ENCODE assay signal across 8 mouse cellular contexts in genomic region chr12:100578291-100578690, GRCm38 (mm10). TPM values are rescaled to one million over a fixed set of nuclear protein-coding genes. Genes with fewer than 3 reads are reported as not detected.
DNase-seq lines count a peak whose midpoint lies in the region; ATAC-seq and TF ChIP-seq lines count a peak whose summit lies in the region.

No protein-coding gene starts in this region.

- no peak for ATAC-seq in embryonic facial prominence, embryonic 11.5 days (replicated peaks; ENCODE audit: insufficient number of reproducible peaks, low FRiP score, low TSS enrichment, low read depth)
- 0 out of 2 replicates have a peak, but pooled peaks have one; percentile 38 for ATAC-seq in midbrain, embryonic 11.5 days (ENCODE audit: low FRiP score)
- ATAC-seq in forebrain, postnatal 0 days: peak; percentile 67; the same call in 1 of the 2 replicates

- peak; percentile 69 for DNase-seq in embryonic facial prominence, embryonic 11.5 days (ENCODE audit: low spot score)
- DNase-seq in embryonic facial prominence, embryonic 10.5 days (ENCODE audit: low spot score): no peak
- DNase-seq in midbrain, embryonic 11.5 days (ENCODE audit: low spot score, missing footprints): peak; percentile 91
- DNase-seq in midbrain, embryonic 10.5 days (ENCODE audit: low spot score): no peak
- DNase-seq in brain, embryonic 14.5 days (ENCODE audit: low read depth): peak; percentile 78
- DNase-seq in forebrain, postnatal 0 days: peak; percentile 83
- DNase-seq in lung, postnatal 14 days: peak; percentile 48
- DNase-seq in thymus, postnatal 4 days: peak; percentile 22

- H3K4me2 ChIP-seq in embryonic facial prominence, embryonic 11.5 days (ENCODE audit: low read depth, low read length): no peak overlapping the region
- H3K4me2 ChIP-seq in midbrain, embryonic 11.5 days: no peak overlapping the region
- no peak overlapping the region for H3K4me2 ChIP-seq in forebrain, postnatal 0 days (ENCODE audit: low read depth)

- no peaks in the 10 kb centered on the region for H3K4me1 ChIP-seq in embryonic facial prominence, embryonic 11.5 days (ENCODE audit: control insufficient read depth, insufficient read depth, low read length)
- H3K4me1 ChIP-seq in embryonic facial prominence, embryonic 10.5 days: no peaks in the 10 kb centered on the region
- H3K4me1 ChIP-seq in midbrain, embryonic 11.5 days (ENCODE audit: control insufficient read depth, insufficient read depth, low read length): no peaks in the 10 kb centered on the region
- no peaks in the 10 kb centered on the region for H3K4me1 ChIP-seq in midbrain, embryonic 10.5 days
- no peaks in the 10 kb centered on the region for H3K4me1 ChIP-seq in forebrain, postnatal 0 days (ENCODE audit: insufficient read depth)

- H3K9me3 ChIP-seq in embryonic facial prominence, embryonic 11.5 days (replicated peaks; ENCODE audit: control insufficient read depth, low read length): no peaks in the 10 kb centered on the region
- H3K9me3 ChIP-seq in embryonic facial prominence, embryonic 10.5 days: no peaks in the 10 kb centered on the region
- no peaks in the 10 kb centered on the region for H3K9me3 ChIP-seq in midbrain, embryonic 11.5 days (ENCODE audit: control insufficient read depth, low read length)
- no peaks in the 10 kb centered on the region for H3K9me3 ChIP-seq in midbrain, embryonic 10.5 days (replicated peaks)
- no peaks in the 10 kb centered on the region for H3K9me3 ChIP-seq in forebrain, postnatal 0 days (ENCODE audit: low read length)

- 48% methylated on average over 2 of the region's 2 CpGs for WGBS in embryonic facial prominence, embryonic 11.5 days
- 58% methylated on average over 2 of the region's 2 CpGs for WGBS in embryonic facial prominence, embryonic 10.5 days
- 57% methylated on average over 2 of the region's 2 CpGs for WGBS in midbrain, embryonic 11.5 days
- WGBS in midbrain, embryonic 10.5 days: 54% methylated on average over 2 of the region's 2 CpGs
- 46% methylated on average over 2 of the region's 2 CpGs for WGBS in forebrain, postnatal 0 days

- no peak overlapping the region for H3K9ac ChIP-seq in embryonic facial prominence, embryonic 11.5 days (replicated peaks; ENCODE audit: low read length)
- H3K9ac ChIP-seq in midbrain, embryonic 11.5 days (ENCODE audit: low read length): no peak overlapping the region
- no peak overlapping the region for H3K9ac ChIP-seq in forebrain, postnatal 0 days

- TF ChIP-seq POLR2A in brain, embryonic 14.5 days (IDR thresholded peaks at IDR 0.05; ENCODE audit: borderline replicate concordance, extremely low read depth, insufficient read depth, insufficient read length, poor library complexity, severe bottlenecking): no peak

- peak; percentile 40 for TF ChIP-seq CTCF in brain, embryonic 14.5 days (IDR thresholded peaks at IDR 0.05; ENCODE audit: borderline replicate concordance, extremely low read depth, insufficient read depth, insufficient read length)
- peak; percentile 79 for TF ChIP-seq CTCF in forebrain, postnatal 0 days (IDR thresholded peaks at IDR 0.05; ENCODE audit: low read depth)

- H3K4me3 ChIP-seq in embryonic facial prominence, embryonic 11.5 days (ENCODE audit: low read depth, low read length): no peak overlapping the region
- H3K4me3 ChIP-seq in embryonic facial prominence, embryonic 10.5 days: no peak overlapping the region
- H3K4me3 ChIP-seq in midbrain, embryonic 11.5 days (ENCODE audit: low read depth, low read length): no peak overlapping the region
- H3K4me3 ChIP-seq in midbrain, embryonic 10.5 days: no peak overlapping the region
- H3K4me3 ChIP-seq in forebrain, postnatal 0 days (ENCODE audit: low read depth, low read length): no peak overlapping the region

- H3K36me3 ChIP-seq in embryonic facial prominence, embryonic 11.5 days (replicated peaks; ENCODE audit: control insufficient read depth, insufficient read depth, low read depth, low read length): no peaks in the 10 kb centered on the region
- H3K36me3 ChIP-seq in embryonic facial prominence, embryonic 10.5 days (replicated peaks): peaks cover 2% of the 10 kb centered on the region; the same call in 1 of the 2 replicates
- no peaks in the 10 kb centered on the region for H3K36me3 ChIP-seq in midbrain, embryonic 11.5 days (ENCODE audit: control insufficient read depth, insufficient read depth, low read length)
- H3K36me3 ChIP-seq in midbrain, embryonic 10.5 days: no peaks in the 10 kb centered on the region
- peaks cover 5% of the 10 kb centered on the region for H3K36me3 ChIP-seq in forebrain, postnatal 0 days (ENCODE audit: insufficient read depth)

- H3K27me3 ChIP-seq in embryonic facial prominence, embryonic 11.5 days (ENCODE audit: control insufficient read depth, insufficient read depth, low read length): no peaks in the 10 kb centered on the region
- no peaks in the 10 kb centered on the region for H3K27me3 ChIP-seq in embryonic facial prominence, embryonic 10.5 days (replicated peaks; ENCODE audit: low read depth, poor library complexity, severe bottlenecking)
- no peaks in the 10 kb centered on the region for H3K27me3 ChIP-seq in midbrain, embryonic 11.5 days (ENCODE audit: control insufficient read depth, insufficient read depth, low read length)
- no peaks in the 10 kb centered on the region for H3K27me3 ChIP-seq in midbrain, embryonic 10.5 days (ENCODE audit: low read depth, poor library complexity, severe bottlenecking)
- H3K27me3 ChIP-seq in forebrain, postnatal 0 days (ENCODE audit: insufficient read depth, low read length): no peaks in the 10 kb centered on the region

- H3K27ac ChIP-seq in embryonic facial prominence, embryonic 11.5 days (replicated peaks; ENCODE audit: low read depth, low read length): no peak overlapping the region
- no peak overlapping the region for H3K27ac ChIP-seq in embryonic facial prominence, embryonic 10.5 days (replicated peaks)
- no peak overlapping the region for H3K27ac ChIP-seq in midbrain, embryonic 11.5 days (ENCODE audit: low read depth, low read length)
- no peak overlapping the region for H3K27ac ChIP-seq in midbrain, embryonic 10.5 days (replicated peaks)
- H3K27ac ChIP-seq in forebrain, postnatal 0 days (ENCODE audit: low read depth, low read length): no peak overlapping the region

RNA-seq across cellular contexts. Expression of gene Ttc7b, which starts 57.7 kb away (rescaled TPM):
- 6.5 and 10.0 TPM in 2 replicates for polyA plus RNA-seq in embryonic facial prominence, embryonic 11.5 days (2014; fragmentation: Nextera tagmentation; extraction: Ambion mirVana)
- polyA plus RNA-seq in embryonic facial prominence, embryonic 10.5 days (2016; fragmentation: Nextera tagmentation; extraction: Ambion mirVana): 4.2 and 4.6 TPM in 2 replicates
- polyA plus RNA-seq in midbrain, embryonic 11.5 days (2014; fragmentation: Nextera tagmentation; extraction: Ambion mirVana): 7.3 and 9.2 TPM in 2 replicates
- polyA plus RNA-seq in midbrain, embryonic 10.5 days (2016; fragmentation: Nextera tagmentation; extraction: Ambion mirVana): 5.1 and 5.2 TPM in 2 replicates
- 41.6 and 44.5 TPM in 2 replicates for polyA plus RNA-seq in brain, embryonic 14.5 days (2012; rRNA removed)
- total RNA-seq in forebrain, postnatal 0 days (2014; rRNA removed): 39.6 and 42.2 TPM in 2 replicates
- polyA plus RNA-seq in forebrain, postnatal 0 days (2015; fragmentation: Nextera tagmentation; extraction: Ambion mirVana): 7.5 and 10.8 TPM in 2 replicates

Comparison
In these comparisons a context has a peak if more than half of its experiments do, and no peak if none do; other contexts are left out.
1. DNase-seq: peak in embryonic facial prominence, embryonic 11.5 days (single experiment), midbrain, embryonic 11.5 days (single experiment), brain, embryonic 14.5 days (single experiment), forebrain, postnatal 0 days (single experiment), lung, postnatal 14 days (single experiment) and thymus, postnatal 4 days (single experiment); none in embryonic facial prominence, embryonic 10.5 days (single experiment) and midbrain, embryonic 10.5 days (single experiment).